Mouse (Mus musculus) small intestine, adult 2 months (tissue): ENCODE measurements around the gene Pvr. TPM values are rescaled to one million over a fixed set of nuclear protein-coding genes. Genes with fewer than 3 reads are reported as not detected.

Source experiments
- H3K27ac ChIP-seq: fragments of 200-500 bp; 2 replicates; pipeline ENCODE4 v1.5.1; 2012; ENCODE audit warnings: low read depth, low read length, control low read depth, inconsistent platforms; ENCODE audit not compliant: insufficient read depth
- H3K27me3 ChIP-seq: fragments of 200-500 bp; 2 replicates; pipeline ENCODE4 v1.6.1; 2012; ENCODE audit warnings: mild to moderate bottlenecking, moderate library complexity, low read length, inconsistent platforms; ENCODE audit not compliant: control insufficient read depth, insufficient read depth
- H3K36me3 ChIP-seq: fragments of 200-500 bp; 2 replicates; pipeline ENCODE4 v1.6.1; 2012; ENCODE audit warnings: mild to moderate bottlenecking, low read length, control low read depth, inconsistent platforms; ENCODE audit not compliant: control insufficient read depth, insufficient read depth
- H3K4me1 ChIP-seq: fragments of 200-500 bp; 2 replicates; pipeline ENCODE4 v1.6.1; 2012; ENCODE audit warnings: low read length, inconsistent platforms, mixed read lengths; ENCODE audit not compliant: control insufficient read depth, insufficient read depth, insufficient read length
- H3K4me3 ChIP-seq: fragments of 200-500 bp; 2 replicates; pipeline ENCODE4 v1.5.1; 2012; ENCODE audit warnings: low read depth, mild to moderate bottlenecking, control low read depth, inconsistent platforms, low read length, moderate library complexity
- CTCF ChIP-seq: fragments of 200-500 bp; IDR thresholded peaks from 2 replicates; pipeline ENCODE4 v1.5.1; 2012; ENCODE audit warnings: low read depth, mild to moderate bottlenecking, control low read depth, inconsistent platforms, low read length, moderate library complexity, mixed read lengths; ENCODE audit not compliant: insufficient replicate concordance, insufficient read length; ENCODE audit errors: extremely low read depth
- POLR2A ChIP-seq: fragments of 200-500 bp; IDR thresholded peaks from 2 replicates; pipeline ENCODE4 v1.6.1; 2012; ENCODE audit warnings: low read depth, mild to moderate bottlenecking, control low read depth, inconsistent platforms, low read length, moderate library complexity
- WGBS: fragments of 180-500 bp; shearing (Covaris S2); methylation state at CpG from one replicate; pipeline ENCODE4 v1.1.7; 2018; 5-methylcytosine and 5-hydroxymethylcytosine counted together
- polyA plus RNA-seq: library from polyadenylated mRNA; depleted of rRNA; stranded (reverse); fragments of >200 nt; gene quantifications from 2 replicates; pipeline ENCODE4 v1.2.3, GENCODE M21; 2012; rRNA removed

The Pvr gene
- polyA plus RNA-seq, 1 experiment = 14.3 TPM

DNA sequence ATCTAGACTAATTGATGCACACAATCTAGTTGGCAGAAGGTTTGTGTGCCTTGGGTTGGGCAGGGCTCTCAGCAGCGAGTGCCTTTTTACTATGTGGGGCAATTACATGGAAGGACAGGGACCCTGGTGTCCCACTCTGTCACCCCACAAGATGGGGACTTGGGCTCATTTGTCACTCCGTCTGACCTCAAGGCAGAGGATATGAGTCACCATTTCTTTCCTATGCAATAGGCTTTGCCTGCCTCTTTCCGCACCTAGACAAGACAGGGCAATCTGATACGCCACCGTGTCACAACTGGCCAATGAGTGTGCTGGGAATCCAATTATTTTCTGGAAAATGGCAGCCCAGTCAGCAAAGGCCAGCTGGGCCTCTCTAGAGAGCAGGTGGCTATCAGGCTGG, 65.3 kb downstream of the Pvr start:
- WGBS = 69% methylated on average over 5 of the region's 5 CpGs
- no peak overlapping the region for H3K27ac ChIP-seq
- no peak for TF ChIP-seq POLR2A
- TF ChIP-seq CTCF = no peak
- no peaks in the 10 kb centered on the region for H3K36me3 ChIP-seq
- peaks cover 4% of the 10 kb centered on the region for H3K4me1 ChIP-seq
- H3K27me3 ChIP-seq = no peaks in the 10 kb centered on the region
- no peak overlapping the region for H3K4me3 ChIP-seq

Other genes starting within 250 kb of the Pvr start
- gene Apoc2, start 243.2 kb downstream of the Pvr start, polyA plus RNA-seq = 1,337 and 1,661 TPM in 2 replicates
- gene Gm44805, start 239.7 kb downstream of the Pvr start, polyA plus RNA-seq = 0.37 and 0.69 TPM in 2 replicates
- 0.33 and 1.4 TPM in 2 replicates for gene Apoc4, start 239.7 kb downstream of the Pvr start, polyA plus RNA-seq
- gene Apoc1, start 228.5 kb downstream of the Pvr start, polyA plus RNA-seq = not detected in 2 replicates
- gene Apoe, start 222.0 kb downstream of the Pvr start, polyA plus RNA-seq = 591 and 688 TPM in 2 replicates
- 62.8 and 72.9 TPM in 2 replicates for gene Tomm40, start 205.7 kb downstream of the Pvr start, polyA plus RNA-seq
- gene Nectin2, start 170.7 kb downstream of the Pvr start, polyA plus RNA-seq = 128 and 208 TPM in 2 replicates
- 18.6 and 20.3 TPM in 2 replicates for gene Bcam, start 150.1 kb downstream of the Pvr start, polyA plus RNA-seq
- 56.7 and 145 TPM in 2 replicates for gene Cblc, start 124.4 kb downstream of the Pvr start, polyA plus RNA-seq
- gene Bcl3, start 98.4 kb downstream of the Pvr start, polyA plus RNA-seq = 169 and 226 TPM in 2 replicates
- gene Gm19345, start 69.2 kb downstream of the Pvr start, polyA plus RNA-seq = 0.13 TPM in 1 of 2 replicates, not detected in the other
- gene Ceacam16, start 59.9 kb downstream of the Pvr start, polyA plus RNA-seq = 0.47 and 1.3 TPM in 2 replicates
- gene Ceacam19, start 33.2 kb downstream of the Pvr start, polyA plus RNA-seq = not detected in 2 replicates
- 87.9 and 185 TPM in 2 replicates for gene Igsf23, start 29.6 kb upstream of the Pvr start, polyA plus RNA-seq
- 48.9 and 179 TPM in 2 replicates for gene Ceacam20, start 44.3 kb upstream of the Pvr start, polyA plus RNA-seq
- gene Nlrp9b, start 70.3 kb upstream of the Pvr start, polyA plus RNA-seq = 1.8 and 6.6 TPM in 2 replicates
- 0.08 and 0.14 TPM in 2 replicates for gene Vmn1r91, start 178.5 kb upstream of the Pvr start, polyA plus RNA-seq
- not detected in 2 replicates for gene Gm16442, start 201.4 kb upstream of the Pvr start, polyA plus RNA-seq
- gene Vmn1r93, start 217.9 kb upstream of the Pvr start, polyA plus RNA-seq = not detected in 2 replicates
- not detected in 2 replicates for gene Vmn1r94, start 247.2 kb upstream of the Pvr start, polyA plus RNA-seq